Mouse (Mus musculus) hindbrain, embryonic 14.5 days (tissue): ENCODE data around the gene Cep72. TPM values are rescaled to one million over a fixed set of nuclear protein-coding genes. Genes with fewer than 3 reads are reported as not detected.

ENCODE experiments used
- ATAC-seq: fragments of 200-750 bp; cut with Nextera tagmentation; 2 replicates; pipeline ENCODE4 v1.8.0; 2017; ENCODE audit warnings: moderate number of reproducible peaks, mild to moderate bottlenecking, moderate TSS enrichment, moderate library complexity; ENCODE audit not compliant: low FRiP score
- DNase-seq: peaks from one replicate; pipeline ENCODE4 v3.0.0-alpha.2; 2015; ENCODE audit warnings: low spot score
- H3K27ac ChIP-seq: fragments of 300-500 bp; sonication (generic); 2 replicates; pipeline ENCODE4 v1.5.1; 2014; ENCODE audit warnings: mild to moderate bottlenecking, moderate library complexity
- H3K27me3 ChIP-seq: fragments of 300-500 bp; sonication (generic); 2 replicates; pipeline ENCODE4 v1.6.1; 2014; ENCODE audit warnings: mild to moderate bottlenecking, low read length, mixed read lengths; ENCODE audit not compliant: control insufficient read depth, insufficient read depth
- H3K36me3 ChIP-seq: fragments of 300-500 bp; sonication (generic); replicated peaks from 2 replicates; pipeline ENCODE4 v1.6.1; 2014; ENCODE audit not compliant: control insufficient read depth, insufficient read depth
- H3K4me1 ChIP-seq: fragments of 300-500 bp; sonication (generic); replicated peaks from 2 replicates; pipeline ENCODE4 v1.6.1; 2014; ENCODE audit warnings: antibody characterized with exemption, low read length, mixed read lengths; ENCODE audit not compliant: control insufficient read depth, insufficient read depth
- H3K4me2 ChIP-seq: fragments of 300-500 bp; sonication (generic); replicated peaks from 2 replicates; pipeline ENCODE4 v1.6.1; 2014; ENCODE audit warnings: mild to moderate bottlenecking, moderate library complexity
- H3K4me3 ChIP-seq: fragments of 300-500 bp; sonication (generic); replicated peaks from 2 replicates; pipeline ENCODE4 v1.5.1; 2014; ENCODE audit warnings: mild to moderate bottlenecking, low read length
- H3K9ac ChIP-seq: fragments of 300-500 bp; sonication (generic); 2 replicates; pipeline ENCODE4 v1.6.1; 2014
- H3K9me3 ChIP-seq: fragments of 300-500 bp; sonication (generic); 2 replicates; pipeline ENCODE4 v1.6.1; 2016; ENCODE audit warnings: low read length; ENCODE audit not compliant: control insufficient read depth
- WGBS: fragments of 180-500 bp; shearing (Covaris S2); extraction: QIAGEN DNeasy Blood & Tissue Kit; methylation state at CpG from one replicate; pipeline ENCODE4 v1.1.7; 2014; 5-methylcytosine and 5-hydroxymethylcytosine counted together
- polyA plus RNA-seq: library from polyadenylated mRNA; unstranded; fragments of >200 nt; fragmentation: Nextera tagmentation; extraction: Ambion mirVana; gene quantifications from 2 replicates; pipeline ENCODE4 v1.2.1, GENCODE M21; 2014

The Cep72 gene
- 7.5 and 9.3 TPM in 2 replicates for polyA plus RNA-seq

DNA sequence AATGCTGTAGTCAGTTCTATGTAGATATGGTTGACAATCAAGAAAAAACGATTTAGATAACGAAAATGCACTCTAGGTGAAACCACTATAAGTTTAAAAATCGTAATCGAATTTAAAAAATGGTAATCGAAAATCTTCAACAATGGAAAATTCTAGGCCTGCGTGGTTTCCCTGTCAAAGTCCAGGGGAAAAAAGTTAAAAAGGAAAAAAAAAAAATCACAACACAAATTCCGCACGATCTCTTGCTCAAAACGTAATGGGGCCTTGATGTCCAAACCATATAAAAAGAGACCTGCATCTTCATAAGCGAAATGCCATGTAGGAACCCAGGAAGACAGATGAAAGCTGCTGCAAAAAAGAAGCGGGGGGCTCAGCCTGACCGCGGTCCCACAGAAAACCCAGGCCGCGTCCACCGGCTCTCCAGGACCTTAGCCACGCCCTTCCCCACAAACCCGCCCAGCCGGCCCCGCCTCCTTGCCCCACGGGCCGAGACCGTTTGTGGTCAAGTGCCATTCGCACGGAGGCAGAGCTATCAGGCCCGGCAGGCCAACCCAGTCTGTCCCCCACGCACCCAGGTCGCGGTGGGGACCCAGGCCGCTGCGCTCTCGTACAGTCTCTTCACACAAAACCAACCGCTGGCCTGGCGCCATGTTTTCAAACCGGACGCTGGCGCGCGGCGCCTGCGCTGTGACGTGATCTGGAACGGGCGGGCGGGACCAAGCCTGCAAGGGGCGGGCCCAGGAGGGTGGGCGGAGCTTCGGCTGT is at the start of gene Cep72:
TSS of gene Cep72 (minus strand) at position 687 of the 765 bp plus-strand sequence.
- Histone ChIP-seq H3K9ac (peak within 1 kb of the TSS; percentile 80), H3K4me2 (peak within 1 kb of the TSS; percentile 53), H3K27me3 (no peaks in the 10 kb centered on the region), H3K9me3 (no peaks in the 10 kb centered on the region), H3K27ac (peak within 1 kb of the TSS; percentile 74; the same call in 1 of the 2 replicates), H3K4me1 (0 out of 2 replicates have a peak, but pooled peaks cover 7% of the 10 kb centered on the region), H3K4me3 (peak within 1 kb of the TSS; percentile 87), H3K36me3 (no peaks in the 10 kb centered on the region)
- WGBS = 3% methylated on average over 48 of the region's 48 CpGs
- ATAC-seq (peak; percentile 96), DNase-seq (peak; percentile 91)

DNA sequence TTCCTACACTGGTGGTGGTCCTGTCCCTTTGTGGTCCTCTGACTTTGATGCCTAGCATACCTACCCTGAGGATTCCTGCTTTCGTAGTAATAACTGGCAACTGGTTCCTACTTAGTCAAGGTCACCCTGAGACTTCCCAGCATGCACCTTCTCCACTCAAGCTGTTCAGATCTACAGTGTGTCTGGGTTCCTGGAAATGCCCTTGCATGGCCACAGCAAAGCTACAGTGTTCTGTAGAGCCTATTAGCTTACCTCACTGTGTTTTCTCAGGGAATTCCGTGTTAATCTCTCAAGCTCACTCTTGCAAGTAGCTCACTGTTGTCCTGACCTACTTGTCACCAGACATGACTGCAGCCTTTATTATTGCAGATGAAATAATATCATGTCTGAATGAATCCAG is 45.3 kb upstream of the Cep72 start:
- Histone ChIP-seq H3K9me3 (no peaks in the 10 kb centered on the region), H3K27me3 (no peaks in the 10 kb centered on the region), H3K36me3 (no peaks in the 10 kb centered on the region), H3K4me3 (no peak overlapping the region), H3K27ac (no peak overlapping the region), H3K4me1 (no peaks in the 10 kb centered on the region), H3K4me2 (no peak overlapping the region), H3K9ac (no peak overlapping the region)
- no peak for ATAC-seq
- 86% methylated on average over 2 of the region's 2 CpGs for WGBS
- DNase-seq = no peak

DNA sequence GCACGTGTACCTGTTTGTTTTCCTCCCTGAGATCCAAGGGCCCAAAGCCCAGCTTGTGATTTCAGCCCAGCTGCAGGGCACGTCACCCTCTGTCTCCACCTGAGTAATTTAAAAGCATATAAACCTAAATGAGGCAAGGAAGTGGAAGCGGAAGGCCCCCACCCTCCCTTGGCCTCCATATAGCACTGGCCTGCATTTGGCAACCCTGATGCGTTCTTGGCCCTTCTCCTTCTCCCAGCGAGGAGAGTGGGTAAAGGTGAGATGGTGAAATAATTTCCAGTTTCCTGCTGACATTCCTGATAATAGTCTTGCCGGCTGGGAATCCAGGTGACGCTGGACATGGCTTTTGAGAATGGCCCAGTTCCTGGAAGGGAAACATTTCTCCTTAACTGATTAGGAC is 42.3 kb upstream of the Cep72 start:
- WGBS = 87% methylated on average over 7 of the region's 7 CpGs
- ATAC-seq = no peak

DNA sequence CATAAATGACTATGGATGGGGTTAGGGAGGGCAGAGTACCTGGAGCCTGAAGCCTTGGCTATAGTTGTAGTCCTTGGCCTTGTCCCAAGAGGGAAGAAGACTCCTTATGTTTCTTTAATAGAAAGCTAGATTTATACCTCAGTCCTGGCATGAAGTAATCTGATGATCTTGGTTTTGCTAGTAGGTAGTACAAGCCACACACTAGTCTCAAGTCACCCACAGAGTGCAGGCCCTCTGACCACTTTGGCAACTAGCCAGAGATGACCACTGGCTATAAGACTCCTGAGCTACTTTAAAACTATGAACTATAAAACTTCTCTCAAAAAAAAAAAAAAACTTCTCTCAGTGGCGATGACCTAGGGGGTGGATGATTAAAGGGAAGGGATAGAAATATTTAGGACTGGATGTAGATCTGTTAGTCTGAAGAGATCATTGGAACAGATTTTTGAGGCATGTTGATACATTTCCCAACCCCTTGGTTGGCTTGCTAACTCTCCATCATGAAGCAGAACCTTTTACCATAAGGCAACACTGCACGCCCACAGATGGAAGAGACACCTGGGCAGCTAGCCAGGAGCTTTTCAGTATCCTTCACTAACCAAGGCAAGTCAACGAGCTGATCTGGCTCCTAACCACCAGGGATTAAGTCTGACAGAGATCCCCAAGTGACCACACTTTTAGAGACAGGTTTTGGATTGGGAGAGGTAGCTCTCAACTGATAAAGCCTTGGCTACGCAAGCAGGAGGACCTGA is 40.9 kb upstream of the Cep72 start:
- ATAC-seq (no peak), DNase-seq (no peak)
- no peak overlapping the region for H3K4me2 ChIP-seq
- H3K9ac ChIP-seq = no peak overlapping the region
- H3K27me3 ChIP-seq = no peaks in the 10 kb centered on the region
- no peaks in the 10 kb centered on the region for H3K9me3 ChIP-seq
- H3K4me3 ChIP-seq = no peak overlapping the region
- 81% methylated on average over 4 of the region's 4 CpGs for WGBS
- H3K4me1 ChIP-seq = no peaks in the 10 kb centered on the region
- H3K36me3 ChIP-seq = no peaks in the 10 kb centered on the region
- no peak overlapping the region for H3K27ac ChIP-seq

More for the DNA sequence above, 42.3 kb upstream of the Cep72 start:
- no peaks in the 10 kb centered on the region for H3K9me3 ChIP-seq
- no peak for DNase-seq
- H3K27me3 ChIP-seq = no peaks in the 10 kb centered on the region
- H3K4me1 ChIP-seq = no peaks in the 10 kb centered on the region
- H3K36me3 ChIP-seq = no peaks in the 10 kb centered on the region
- no peak overlapping the region for H3K27ac ChIP-seq
- H3K9ac ChIP-seq = no peak overlapping the region
- no peak overlapping the region for H3K4me2 ChIP-seq
- no peak overlapping the region for H3K4me3 ChIP-seq

DNA sequence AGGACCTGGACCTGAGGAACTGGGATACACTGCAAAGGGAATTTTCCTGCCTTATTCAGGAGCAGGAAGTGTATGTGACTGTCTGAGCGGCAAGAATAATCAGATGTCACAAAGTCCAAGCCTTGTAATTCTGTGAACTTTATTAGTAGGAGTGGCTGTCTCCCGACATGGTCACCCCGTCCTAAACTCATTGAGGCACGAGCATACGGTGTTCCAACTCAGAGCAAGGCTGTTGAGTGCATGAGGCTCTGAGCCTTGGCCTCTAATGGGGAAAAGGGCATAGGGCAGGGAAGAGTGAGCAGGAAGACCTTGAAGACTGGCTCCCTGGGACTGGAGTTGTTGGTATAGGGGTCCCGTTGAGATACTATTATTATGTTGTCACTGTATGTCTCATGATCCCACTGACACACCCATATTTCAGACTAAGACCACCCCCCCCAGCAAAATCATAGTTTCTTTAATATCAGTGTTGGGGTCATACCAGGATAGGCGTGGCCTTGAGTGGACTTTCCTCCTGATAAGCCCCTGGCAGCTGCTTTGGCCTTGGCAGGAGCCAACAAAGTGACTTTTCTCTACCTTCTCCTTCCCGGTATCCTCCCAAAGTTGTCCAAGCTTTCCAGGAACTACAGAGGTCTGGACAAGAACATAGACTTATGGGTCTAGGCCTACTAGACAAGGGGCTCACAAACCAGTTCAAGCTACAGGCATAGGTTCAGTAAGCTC is 40.2 kb upstream of the Cep72 start:
- ATAC-seq (no peak), DNase-seq (no peak)
- H3K4me2 ChIP-seq = no peak overlapping the region
- no peak overlapping the region for H3K27ac ChIP-seq
- no peak overlapping the region for H3K4me3 ChIP-seq
- 89% methylated on average over 8 of the region's 8 CpGs for WGBS
- no peaks in the 10 kb centered on the region for H3K36me3 ChIP-seq
- H3K4me1 ChIP-seq = no peaks in the 10 kb centered on the region
- no peaks in the 10 kb centered on the region for H3K27me3 ChIP-seq
- H3K9me3 ChIP-seq = no peaks in the 10 kb centered on the region
- no peak overlapping the region for H3K9ac ChIP-seq

DNA sequence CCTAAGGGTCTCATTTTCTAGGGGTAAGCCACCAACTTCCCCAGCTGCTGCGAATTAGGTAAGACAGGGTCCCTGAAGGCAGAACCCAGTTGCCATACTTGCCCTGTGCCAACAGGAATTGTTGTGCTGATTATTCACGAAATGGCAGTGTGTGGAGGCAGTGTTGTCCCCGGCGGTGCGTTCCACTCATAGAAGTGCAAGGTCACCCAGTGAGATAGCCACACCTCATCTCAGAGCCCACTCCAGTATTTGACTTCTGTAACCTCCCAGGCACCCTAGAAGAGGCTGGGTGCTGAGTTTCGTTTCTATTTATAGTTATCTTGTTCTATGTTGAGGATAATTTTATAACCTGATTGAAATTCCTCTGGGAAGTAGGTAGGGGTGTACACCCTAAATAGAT is 36.8 kb upstream of the Cep72 start:
- H3K4me1 ChIP-seq = no peaks in the 10 kb centered on the region
- no peak overlapping the region for H3K4me2 ChIP-seq
- H3K9ac ChIP-seq = no peak overlapping the region
- H3K36me3 ChIP-seq = no peaks in the 10 kb centered on the region
- DNase-seq = no peak
- H3K4me3 ChIP-seq = no peak overlapping the region
- H3K9me3 ChIP-seq = no peaks in the 10 kb centered on the region
- 81% methylated on average over 6 of the region's 6 CpGs for WGBS
- no peaks in the 10 kb centered on the region for H3K27me3 ChIP-seq
- no peak for ATAC-seq
- no peak overlapping the region for H3K27ac ChIP-seq

DNA sequence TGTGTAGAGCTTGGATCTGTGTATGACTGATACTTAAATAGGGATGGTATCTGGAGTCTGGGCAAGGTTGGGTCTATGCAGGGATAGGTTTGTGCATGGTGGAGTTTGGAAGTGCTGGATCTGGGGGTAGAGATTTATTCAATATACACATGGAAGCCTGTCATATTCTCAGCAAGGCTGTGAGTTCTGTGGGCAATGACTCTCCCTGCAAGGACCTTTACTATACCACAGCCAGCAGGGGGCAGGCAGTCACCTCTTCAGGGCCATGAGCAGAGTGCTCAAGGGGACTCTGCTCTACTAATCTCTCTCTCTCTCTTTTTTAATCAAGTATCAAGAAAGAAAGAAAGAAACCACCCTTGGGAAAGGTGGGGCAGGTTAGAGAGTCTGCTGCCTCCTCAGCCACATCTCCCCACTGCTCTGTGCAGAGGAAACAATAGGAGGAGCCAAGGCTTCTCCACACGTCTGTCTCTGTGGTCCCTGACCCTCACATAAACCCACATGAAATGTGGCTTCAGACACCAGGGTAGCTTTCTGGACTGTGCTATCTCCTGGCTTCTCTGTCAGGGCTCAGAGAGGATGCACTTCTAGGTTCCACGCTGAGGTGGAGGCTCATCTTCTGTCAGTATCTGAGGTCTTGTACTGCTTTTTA is 34.7 kb upstream of the Cep72 start:
- H3K27me3 ChIP-seq = no peaks in the 10 kb centered on the region
- no peaks in the 10 kb centered on the region for H3K4me1 ChIP-seq
- H3K4me2 ChIP-seq = no peak overlapping the region
- 38% methylated on average over 2 of the region's 2 CpGs for WGBS
- DNase-seq (peak; percentile 62), ATAC-seq (peak; percentile 86; the same call in 1 of the 2 replicates)
- no peaks in the 10 kb centered on the region for H3K9me3 ChIP-seq
- H3K4me3 ChIP-seq = no peak overlapping the region
- no peaks in the 10 kb centered on the region for H3K36me3 ChIP-seq
- H3K9ac ChIP-seq = no peak overlapping the region
- no peak overlapping the region for H3K27ac ChIP-seq

DNA sequence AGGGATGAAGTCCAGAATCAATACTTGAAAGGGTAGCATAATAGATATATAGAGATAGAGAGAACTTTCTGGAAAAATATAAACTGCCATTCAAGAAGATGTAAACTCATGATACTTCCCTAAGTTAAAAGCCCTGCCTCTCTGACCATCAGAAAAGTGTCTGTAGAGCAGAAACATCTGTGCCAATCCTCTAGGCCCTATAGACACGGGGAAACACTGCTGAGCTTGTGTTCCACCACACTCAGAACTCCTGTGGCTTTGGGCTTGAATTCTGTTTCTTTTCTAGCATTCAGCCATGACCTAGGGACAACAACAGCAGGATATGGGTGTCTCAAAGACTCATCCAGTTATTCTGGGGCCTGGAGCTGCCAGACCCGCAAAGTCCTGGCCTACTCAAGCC is 33.8 kb upstream of the Cep72 start:
- Histone ChIP-seq H3K27ac (no peak overlapping the region), H3K4me1 (no peaks in the 10 kb centered on the region), H3K27me3 (no peaks in the 10 kb centered on the region), H3K9me3 (no peaks in the 10 kb centered on the region), H3K9ac (no peak overlapping the region), H3K4me2 (no peak overlapping the region), H3K36me3 (no peaks in the 10 kb centered on the region), H3K4me3 (no peak overlapping the region)
- ATAC-seq (no peak), DNase-seq (no peak)
- 66% methylated on average over 2 of the region's 2 CpGs for WGBS

DNA sequence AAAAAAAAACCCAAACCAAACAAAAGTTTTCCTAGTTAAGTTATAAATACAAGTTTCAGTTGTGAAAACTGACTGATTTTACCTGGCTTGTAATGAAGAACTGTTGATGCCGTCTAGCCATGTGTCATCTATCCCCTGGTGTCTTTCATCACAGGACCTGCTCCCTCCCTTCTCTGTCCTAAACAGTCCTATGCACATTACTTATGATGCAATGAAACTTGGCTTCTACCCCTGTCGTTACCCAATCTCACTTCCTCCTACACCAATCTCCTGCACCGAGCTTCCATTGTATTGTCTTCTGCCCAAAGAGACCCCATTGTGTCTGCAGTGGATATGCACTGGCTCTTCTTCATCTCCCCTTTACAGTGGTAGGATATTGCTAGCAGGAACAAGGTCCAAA is 28.2 kb upstream of the Cep72 start:
- no peak for ATAC-seq
- Histone ChIP-seq H3K4me3 (no peak overlapping the region), H3K4me1 (no peaks in the 10 kb centered on the region), H3K9ac (no peak overlapping the region), H3K4me2 (no peak overlapping the region), H3K27me3 (no peaks in the 10 kb centered on the region), H3K9me3 (no peaks in the 10 kb centered on the region), H3K36me3 (no peaks in the 10 kb centered on the region), H3K27ac (no peak overlapping the region)
- WGBS = 79% methylated on average over 3 of the region's 3 CpGs
- no peak for DNase-seq
